Mouse (Mus musculus) cortical plate, adult 2 months (tissue): ENCODE measurements around the gene Krt78. TPM values are rescaled to one million over a fixed set of nuclear protein-coding genes. Genes with fewer than 3 reads are reported as not detected.
"Not testable (repeated sequence)": the region's sequence is repeated elsewhere in the genome, so short reads cannot be mapped to it uniquely, and the experiment has no call there.

Experiments
- H3K27ac ChIP-seq: fragments of 200-500 bp; 2 replicates; pipeline ENCODE4 v1.5.1; 2012; ENCODE audit warnings: low read length, control low read depth, inconsistent platforms; ENCODE audit not compliant: insufficient read depth
- H3K4me1 ChIP-seq: fragments of 200-500 bp; 2 replicates; pipeline ENCODE4 v1.6.1; 2011; ENCODE audit warnings: low read length; ENCODE audit not compliant: control insufficient read depth, insufficient read depth
- H3K4me3 ChIP-seq: fragments of 200-500 bp; 2 replicates; pipeline ENCODE4 v1.5.1; 2011; ENCODE audit warnings: mild to moderate bottlenecking, low read length, control low read depth; ENCODE audit not compliant: insufficient read depth
- CTCF ChIP-seq: fragments of 200-500 bp; IDR thresholded peaks from 2 replicates; pipeline ENCODE4 v1.5.1; 2011; ENCODE audit warnings: mild to moderate bottlenecking, control low read depth, low read length; ENCODE audit not compliant: insufficient read depth; ENCODE audit errors: extremely low read depth
- POLR2A ChIP-seq: fragments of 200-500 bp; IDR thresholded peaks from 2 replicates; pipeline ENCODE4 v1.6.1; 2011; ENCODE audit warnings: mild to moderate bottlenecking, low read length, control low read depth; ENCODE audit not compliant: insufficient read depth; ENCODE audit errors: extremely low read depth
- polyA plus RNA-seq: library from polyadenylated mRNA; depleted of rRNA; stranded (reverse); fragments of >200 nt; gene quantifications from 2 replicates; pipeline ENCODE4 v1.2.3, GENCODE M21; 2012; rRNA removed

Gene Krt78
- 0.04 TPM in 1 of 2 replicates, not detected in the other for polyA plus RNA-seq

DNA sequence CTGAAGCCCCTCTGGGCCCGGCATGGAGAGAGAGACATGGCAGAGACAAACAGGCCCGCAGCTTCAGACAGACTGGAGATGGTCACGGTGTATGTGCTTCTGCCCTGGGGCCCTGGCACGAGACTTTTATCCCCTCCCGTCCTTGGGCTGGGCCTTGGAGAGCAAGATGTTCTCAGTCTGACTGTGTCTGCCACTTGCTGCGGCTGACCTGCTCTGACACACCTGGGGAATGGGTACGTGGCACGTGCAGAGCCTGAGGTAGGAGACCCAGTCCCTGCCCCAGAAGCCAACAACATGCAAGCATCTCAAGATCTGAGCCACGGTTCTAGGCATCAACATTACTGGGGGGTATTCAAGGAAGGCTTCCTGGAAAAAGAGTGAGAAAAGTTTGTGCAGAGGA, at the start of gene Krt78:
Gene Krt78, minus strand, starts transcription at position 101 of the 400 bp plus-strand sequence.
- no peak for TF ChIP-seq POLR2A
- TF ChIP-seq CTCF, result no peak

DNA sequence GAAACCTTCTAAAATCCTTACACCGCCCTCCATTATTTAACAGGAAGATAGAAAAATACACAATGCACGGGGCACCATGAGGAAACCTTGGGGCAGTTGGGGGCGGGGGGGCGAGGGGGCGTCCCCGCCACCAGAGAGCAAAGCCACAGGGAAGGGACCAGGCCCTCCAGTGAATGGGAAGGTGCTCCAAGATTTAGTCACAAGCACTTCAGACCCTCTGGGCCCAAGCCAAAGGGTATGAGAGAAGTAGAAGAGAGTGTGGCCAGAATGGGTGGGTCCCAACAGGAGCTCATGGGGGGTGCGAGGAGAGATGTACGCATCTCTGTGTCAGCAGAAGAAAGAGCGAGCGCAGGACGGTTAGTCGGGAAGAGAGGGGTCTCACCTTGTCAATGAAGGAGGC, 49.4 kb upstream of the Krt78 start:
- Histone ChIP-seq H3K4me3 (no peak overlapping the region), H3K4me1 (no peaks in the 10 kb centered on the region), H3K27ac (no peak overlapping the region)
- TF ChIP-seq CTCF (no peak), POLR2A (no peak)

More for the DNA sequence above, at the start of gene Krt78:
- Histone ChIP-seq H3K27ac (no peak within 1 kb of the TSS), H3K4me1 (no peaks in the 10 kb centered on the region), H3K4me3 (no peak within 1 kb of the TSS)

DNA sequence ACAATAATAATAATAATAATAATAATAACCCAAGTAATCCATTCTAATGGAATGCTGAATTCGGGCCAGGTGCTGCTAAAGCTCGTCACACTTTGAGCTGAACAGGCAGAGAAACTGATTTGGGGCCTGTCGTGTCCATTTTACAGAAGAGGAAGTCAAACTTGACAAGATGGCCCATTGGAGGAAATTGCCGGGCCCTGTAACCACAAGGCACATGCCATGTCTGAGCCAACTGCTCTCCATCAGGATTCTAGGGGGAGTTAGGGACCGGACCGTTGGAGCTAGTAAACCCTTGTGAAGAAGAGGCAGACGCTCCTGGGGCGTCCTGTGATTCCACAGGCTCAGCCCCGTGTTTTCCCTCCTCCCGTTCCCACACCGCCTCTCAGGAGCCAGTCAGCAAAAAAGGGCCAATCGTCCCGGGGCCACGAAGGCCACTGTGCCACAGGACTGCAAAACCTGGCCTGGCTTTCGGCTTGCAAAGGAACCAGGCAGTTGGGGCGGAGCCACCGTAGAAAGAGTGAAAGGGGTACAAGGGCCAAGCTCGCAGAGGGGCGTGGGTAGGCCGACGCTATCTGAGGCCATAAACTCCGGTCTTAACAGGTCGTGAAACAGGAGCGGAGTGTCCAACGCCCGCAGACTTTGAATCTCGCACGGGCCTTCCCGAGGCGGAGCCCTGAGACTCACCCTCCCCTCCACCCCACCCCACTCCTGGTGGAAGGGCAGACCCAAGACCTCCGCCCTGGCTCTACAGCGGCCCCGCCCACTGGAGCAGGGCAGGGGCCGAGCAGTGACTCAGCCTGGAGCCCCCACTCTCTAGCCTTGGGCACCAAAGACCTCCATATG, 48.8 kb upstream of the Krt78 start:
- no peak overlapping the region for H3K27ac ChIP-seq

DNA sequence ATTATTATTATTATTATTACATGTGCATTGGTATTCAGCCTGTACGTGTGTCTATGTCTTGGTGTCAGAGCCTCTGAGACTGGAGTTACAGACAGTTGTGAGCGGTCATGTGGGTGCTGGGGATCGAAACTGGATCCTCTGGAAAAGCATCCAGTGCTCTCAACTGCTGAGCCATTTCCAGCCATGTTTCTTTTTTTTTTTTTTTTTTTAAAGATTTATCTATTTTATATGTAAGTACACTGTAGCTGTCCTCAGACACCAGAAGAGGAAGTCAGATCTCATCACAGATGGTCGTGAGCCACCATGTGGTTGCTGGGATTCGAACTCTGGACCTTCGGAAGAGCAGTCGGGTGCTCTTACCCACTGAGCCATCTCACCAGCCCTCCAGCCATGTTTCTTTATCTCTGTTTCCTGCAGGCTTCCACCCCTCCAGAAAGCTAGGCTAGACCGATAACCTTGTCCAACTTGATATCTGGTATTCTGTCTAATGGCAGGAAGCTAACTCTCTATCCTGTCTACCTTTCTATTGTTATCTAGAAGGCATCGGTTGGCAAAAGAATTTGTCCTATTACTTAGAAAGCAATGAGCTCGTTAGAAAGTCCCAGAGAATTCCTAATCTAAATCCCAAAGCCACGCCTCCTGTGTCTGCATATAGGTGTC, 45.7 kb upstream of the Krt78 start:
- no peak overlapping the region for H3K4me3 ChIP-seq
- H3K27ac ChIP-seq, result no peak overlapping the region
- no peaks in the 10 kb centered on the region; the same call in 1 of the 2 replicates for H3K4me1 ChIP-seq
- TF ChIP-seq CTCF, result no peak
- no peak for TF ChIP-seq POLR2A

More for the DNA sequence above, 48.8 kb upstream of the Krt78 start:
- Histone ChIP-seq H3K4me3 (0 out of 2 replicates have a peak overlapping the region, but pooled peaks have one; percentile 16), H3K4me1 (no peaks in the 10 kb centered on the region)
- TF ChIP-seq CTCF, result no peak
- no peak for TF ChIP-seq POLR2A

DNA sequence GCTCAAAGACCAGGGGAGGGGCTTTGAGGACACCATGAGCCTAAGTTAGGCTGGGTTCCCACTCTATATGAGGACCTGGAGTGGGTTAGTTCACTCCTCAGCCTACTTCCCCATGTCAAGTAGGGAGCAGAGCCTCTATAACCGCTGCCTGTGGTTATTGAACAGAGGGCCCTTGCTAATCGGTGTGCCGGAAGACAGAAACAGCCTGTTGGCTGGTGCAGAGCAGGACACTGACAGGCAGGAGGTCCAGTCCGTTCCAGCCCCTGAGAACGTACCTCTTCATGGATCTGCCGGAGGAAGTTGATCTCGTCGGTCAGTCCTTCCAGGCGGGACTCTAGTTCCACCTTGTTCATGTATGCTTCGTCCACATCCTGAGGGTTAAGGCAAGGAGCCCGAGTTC, 45.1 kb upstream of the Krt78 start:
- no peak for TF ChIP-seq POLR2A
- TF ChIP-seq CTCF, result no peak
- Histone ChIP-seq H3K4me3 (no peak overlapping the region), H3K4me1 (no peaks in the 10 kb centered on the region; the same call in 1 of the 2 replicates), H3K27ac (no peak overlapping the region)

DNA sequence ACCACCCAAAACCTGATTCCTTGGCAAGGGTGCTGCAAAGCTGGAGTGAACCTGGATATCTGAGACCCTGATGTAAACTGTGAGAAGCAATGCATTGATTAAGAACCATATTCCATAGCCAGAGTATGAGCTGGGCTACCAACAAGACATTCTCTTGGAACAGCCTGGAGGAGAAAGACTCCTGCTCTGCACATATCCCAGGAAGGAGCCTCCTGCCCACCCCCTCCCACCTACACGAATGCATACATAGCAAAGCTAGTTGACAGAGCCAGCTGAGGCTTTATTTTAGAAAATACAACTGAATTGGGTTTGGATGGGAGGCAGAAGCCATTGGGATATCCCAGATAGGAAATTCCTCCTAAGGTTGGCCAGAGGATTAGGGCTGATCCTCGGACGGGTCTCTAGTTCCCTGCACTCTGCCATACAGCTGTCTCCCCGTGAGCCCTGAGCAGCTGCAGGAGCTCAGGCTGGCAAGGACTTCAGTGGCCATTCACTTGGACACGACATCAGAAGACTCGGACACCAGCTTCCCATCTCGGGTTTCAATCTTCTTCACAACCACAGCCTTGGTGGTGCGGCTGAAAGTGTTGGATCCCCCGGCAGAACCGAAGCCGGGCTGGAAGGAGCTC, 42.5 kb upstream of the Krt78 start:
- H3K27ac ChIP-seq, H3K4me3 ChIP-seq, H3K4me1 ChIP-seq: not testable (repeated sequence)

DNA sequence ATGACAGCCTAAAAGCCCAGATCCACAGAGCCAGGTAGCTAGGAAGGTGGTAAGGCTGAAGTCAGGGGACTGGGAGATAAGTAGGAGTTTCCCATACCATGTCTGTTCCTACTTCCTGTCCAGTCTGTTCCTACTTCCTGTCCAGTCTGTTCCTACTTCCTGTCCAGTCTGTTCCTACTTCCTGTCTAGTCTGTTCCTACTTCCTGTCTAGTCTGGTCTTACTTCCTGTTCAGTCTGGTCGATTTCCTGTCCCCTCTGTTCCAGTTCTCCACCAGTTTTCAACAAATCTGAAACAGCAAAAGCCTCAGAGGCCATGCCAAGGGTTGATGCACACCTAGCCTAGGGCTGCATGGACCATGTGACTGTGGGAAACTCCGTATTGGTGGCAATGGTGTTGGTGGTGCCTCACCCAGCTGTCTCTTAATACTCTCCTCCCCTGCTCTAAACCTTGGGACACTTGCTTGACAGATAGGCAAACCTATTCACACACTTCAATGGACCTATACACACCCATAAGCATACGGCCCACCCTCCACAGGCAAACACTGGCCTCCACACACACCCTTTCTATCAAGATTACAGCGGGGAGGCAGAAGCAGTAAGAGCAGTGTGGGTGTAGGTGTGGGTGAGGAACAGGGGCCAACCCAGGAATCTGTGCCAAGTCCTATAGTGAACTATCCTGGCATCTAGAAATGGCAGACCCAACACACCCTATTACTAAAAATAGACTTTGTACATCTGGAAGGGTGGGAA, 41.6 kb upstream of the Krt78 start:
- H3K4me3 ChIP-seq, result no peak overlapping the region
- TF ChIP-seq POLR2A (no peak), CTCF (no peak)
- H3K27ac ChIP-seq, result no peak overlapping the region
- no peaks in the 10 kb centered on the region; the same call in 1 of the 2 replicates for H3K4me1 ChIP-seq

DNA sequence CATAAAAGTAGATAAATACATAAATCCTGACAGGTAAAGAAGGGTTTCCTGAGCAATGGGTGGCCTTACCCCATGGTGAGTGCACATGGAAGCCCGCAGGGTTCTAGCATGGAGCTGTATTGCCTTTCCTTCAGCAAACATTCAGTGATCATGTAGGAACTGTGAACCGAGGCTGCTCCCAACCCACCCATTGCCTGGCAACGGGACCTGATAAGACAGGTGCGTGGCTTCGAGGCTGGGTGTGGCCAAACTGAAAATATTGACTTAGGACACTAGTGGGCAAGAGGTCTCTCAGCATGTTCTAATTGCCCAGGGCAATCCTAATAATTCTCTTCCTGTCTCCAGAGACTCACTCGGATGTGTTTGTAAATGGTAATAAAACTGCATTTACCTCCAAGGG, 40.3 kb upstream of the Krt78 start:
- TF ChIP-seq POLR2A, result no peak
- no peak for TF ChIP-seq CTCF
- Histone ChIP-seq H3K4me3 (no peak overlapping the region), H3K4me1 (no peaks in the 10 kb centered on the region; the same call in 1 of the 2 replicates)

DNA sequence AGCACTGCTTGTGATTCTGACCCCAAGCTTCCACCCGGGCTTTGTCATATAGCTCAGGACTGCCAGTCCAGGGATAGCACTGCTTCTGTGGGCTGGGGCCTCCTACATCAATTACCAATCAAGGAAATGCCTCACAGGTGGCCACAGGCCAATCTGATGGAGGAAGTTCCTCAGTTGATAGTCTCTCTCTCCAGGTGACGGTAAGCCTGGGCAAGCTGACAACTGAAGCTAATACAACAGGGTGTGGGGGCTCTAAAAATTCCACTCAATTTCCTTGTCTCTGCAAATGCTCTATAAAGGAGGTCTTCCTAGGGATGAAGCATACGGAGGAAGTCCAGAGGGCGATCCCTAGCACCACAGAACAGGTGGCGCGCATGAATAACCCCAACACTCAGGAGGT, 36.9 kb upstream of the Krt78 start:
- no peak overlapping the region for H3K4me3 ChIP-seq
- H3K27ac ChIP-seq, result no peak overlapping the region
- TF ChIP-seq CTCF (no peak), POLR2A (no peak)
- H3K4me1 ChIP-seq, result no peaks in the 10 kb centered on the region; the same call in 1 of the 2 replicates

More for the DNA sequence above, 40.3 kb upstream of the Krt78 start:
- no peak overlapping the region for H3K27ac ChIP-seq
